Mouse (Mus musculus) ES-Bruce4 (cell line): ENCODE measurements around the gene Cel. TPM values are rescaled to one million over a fixed set of nuclear protein-coding genes. Genes with fewer than 3 reads are reported as not detected.

Experiments used
- H3K27ac ChIP-seq: 2 replicates; pipeline ENCODE4 v1.5.1; 2012; ENCODE audit warnings: low read length, inconsistent platforms; ENCODE audit not compliant: insufficient read depth
- H3K27me3 ChIP-seq: 2 replicates; pipeline ENCODE4 v1.6.1; 2012; ENCODE audit warnings: mild to moderate bottlenecking, low read length, inconsistent platforms; ENCODE audit not compliant: control insufficient read depth, poor library complexity, insufficient read depth, severe bottlenecking
- H3K36me3 ChIP-seq: 2 replicates; pipeline ENCODE4 v1.6.1; 2012; ENCODE audit warnings: inconsistent platforms, mild to moderate bottlenecking, low read length, moderate library complexity; ENCODE audit not compliant: control insufficient read depth, poor library complexity, insufficient read depth, severe bottlenecking
- H3K4me1 ChIP-seq: one replicate; pipeline ENCODE4 v1.8.1; 2011; ENCODE audit warnings: low read length; ENCODE audit not compliant: control insufficient read depth, insufficient read depth
- H3K4me3 ChIP-seq: 2 replicates; pipeline ENCODE4 v1.5.1; 2011; ENCODE audit warnings: low read depth, mild to moderate bottlenecking, low read length
- H3K9ac ChIP-seq: 2 replicates; pipeline ENCODE4 v1.6.1; 2012; ENCODE audit warnings: low read depth, mild to moderate bottlenecking, inconsistent platforms; ENCODE audit not compliant: poor library complexity, severe bottlenecking
- H3K9me3 ChIP-seq: replicated peaks from 2 replicates; pipeline ENCODE4 v1.6.1; 2012; ENCODE audit warnings: mild to moderate bottlenecking, low read length, inconsistent platforms; ENCODE audit not compliant: control insufficient read depth, poor library complexity, insufficient read depth, severe bottlenecking
- CTCF ChIP-seq: IDR thresholded peaks from one replicate; pipeline ENCODE4 v1.8.1; 2011; ENCODE audit warnings: low read depth, low read length
- EP300 ChIP-seq: IDR thresholded peaks from 2 replicates; pipeline ENCODE4 v1.6.1; 2011; ENCODE audit warnings: low read depth, low read length; ENCODE audit not compliant: insufficient read depth
- POLR2A ChIP-seq: IDR thresholded peaks from one replicate; pipeline ENCODE4 v1.8.1; 2011; ENCODE audit warnings: low read length; ENCODE audit not compliant: insufficient read depth
- polyA plus RNA-seq: library from polyadenylated mRNA; stranded (reverse); fragments of >200 nt; gene quantifications from 2 replicates; pipeline ENCODE4 v1.2.4, GENCODE M21; 2011; ENCODE audit warnings: low read depth; ENCODE audit not compliant: missing spikeins, insufficient read depth, insufficient read length

The Cel gene
- polyA plus RNA-seq, 1 experiment: not detected

DNA sequence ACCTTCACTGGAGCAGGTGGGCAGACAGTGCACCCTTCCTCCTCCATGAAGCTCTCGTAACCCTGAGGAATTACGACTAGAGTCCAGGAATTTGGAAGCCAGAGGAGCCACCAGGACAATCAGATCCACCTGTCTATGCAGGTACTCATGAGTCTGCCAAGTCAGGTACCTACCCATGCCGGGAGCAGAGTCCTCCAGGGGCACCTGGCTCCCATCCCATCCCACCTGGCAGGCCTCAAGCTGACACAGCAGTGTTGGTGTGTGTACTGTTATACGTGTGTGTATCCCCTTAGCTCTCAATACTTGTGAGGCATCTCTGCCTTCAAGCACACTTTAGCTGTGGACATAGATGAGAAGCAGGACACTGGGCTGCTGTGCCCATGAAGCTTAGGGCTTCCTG, 41.0 kb downstream of the Cel start:
- Histone ChIP-seq H3K9ac (no peak overlapping the region), H3K4me1 (peaks cover 7% of the 10 kb centered on the region), H3K27ac (no peak overlapping the region), H3K9me3 (no peaks in the 10 kb centered on the region), H3K36me3 (no peaks in the 10 kb centered on the region), H3K4me3 (no peak overlapping the region), H3K27me3 (no peaks in the 10 kb centered on the region)
- TF ChIP-seq CTCF (no peak), EP300 (no peak), POLR2A (no peak)

DNA sequence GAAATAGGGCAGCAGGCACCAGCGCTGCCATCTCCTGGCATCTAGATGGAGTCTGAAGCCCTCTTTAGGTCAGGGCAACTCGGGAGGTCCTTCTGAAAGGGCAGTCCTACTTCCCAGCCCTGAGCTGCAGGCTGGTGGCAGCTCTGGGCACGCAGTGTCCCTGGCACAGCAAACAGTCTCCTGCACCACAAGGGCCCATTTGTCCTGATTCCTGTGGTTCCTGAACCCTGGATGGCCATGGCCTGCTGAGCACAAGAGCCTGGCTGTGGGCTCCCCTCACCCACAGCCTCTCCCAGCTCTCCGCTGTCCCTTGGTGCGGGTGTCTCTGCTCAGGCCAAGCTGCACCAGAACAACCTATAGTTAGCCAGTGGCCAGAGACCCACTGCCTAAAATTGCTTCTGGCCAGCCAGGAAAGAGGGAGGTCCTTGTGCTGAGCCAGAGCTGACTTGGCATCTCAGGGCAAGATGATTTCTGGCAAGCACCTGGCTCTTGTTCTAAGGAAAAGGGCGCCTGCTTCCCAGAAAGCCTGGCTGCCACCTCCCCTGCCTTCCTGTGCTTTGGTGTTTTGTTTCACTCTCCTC, 41.5 kb downstream of the Cel start:
- Histone ChIP-seq H3K9me3 (no peaks in the 10 kb centered on the region), H3K27ac (no peak overlapping the region), H3K4me1 (peaks cover 7% of the 10 kb centered on the region), H3K27me3 (no peaks in the 10 kb centered on the region), H3K9ac (no peak overlapping the region), H3K36me3 (no peaks in the 10 kb centered on the region), H3K4me3 (no peak overlapping the region)
- TF ChIP-seq CTCF: no peak
- TF ChIP-seq POLR2A: no peak
- TF ChIP-seq EP300: no peak

DNA sequence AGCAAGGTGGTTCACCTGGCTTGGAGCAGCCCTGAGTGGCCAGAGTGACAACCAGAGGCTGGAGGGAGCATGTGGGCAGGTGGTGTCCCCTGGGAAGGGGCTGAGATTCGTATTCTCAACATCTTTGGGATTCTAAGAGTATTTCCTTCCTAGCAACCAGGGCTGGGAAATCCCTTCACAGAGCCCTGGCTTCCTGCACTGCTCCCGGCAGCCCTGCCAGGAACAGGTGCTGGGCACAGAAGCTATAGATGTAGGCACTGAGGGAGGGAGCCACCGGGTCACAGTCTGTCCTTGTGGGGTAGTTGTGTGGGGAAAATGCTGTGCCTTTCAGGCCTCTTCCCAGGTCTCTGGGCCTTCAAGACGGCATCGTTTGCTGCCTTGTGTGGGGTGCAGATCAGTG, 42.6 kb downstream of the Cel start:
- no peaks in the 10 kb centered on the region for H3K36me3 ChIP-seq
- H3K9me3 ChIP-seq: no peaks in the 10 kb centered on the region
- no peak overlapping the region for H3K4me3 ChIP-seq
- peaks cover 7% of the 10 kb centered on the region for H3K4me1 ChIP-seq
- no peak overlapping the region for H3K9ac ChIP-seq
- TF ChIP-seq EP300 (no peak), CTCF (no peak), POLR2A (no peak)
- H3K27me3 ChIP-seq: no peaks in the 10 kb centered on the region
- H3K27ac ChIP-seq: no peak overlapping the region

DNA sequence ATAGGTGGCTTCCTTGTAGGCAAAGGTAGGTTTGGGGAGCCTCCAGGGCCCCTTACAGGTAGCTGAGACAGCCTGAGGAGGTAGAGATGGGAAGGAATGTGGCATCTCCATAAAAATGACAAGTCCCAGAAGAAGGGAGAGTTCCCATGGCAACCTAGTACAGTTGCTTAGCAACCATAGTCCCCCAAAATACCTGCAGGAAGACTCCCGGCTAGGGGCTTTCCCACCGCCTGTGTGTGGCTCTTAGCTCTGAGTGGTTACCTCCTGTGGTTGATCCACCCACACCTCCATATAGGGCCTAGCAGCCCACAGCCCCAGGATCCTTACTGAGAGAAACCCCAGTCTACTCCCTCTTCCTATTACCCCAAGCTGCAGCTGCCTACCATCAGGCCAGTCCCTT, 45.0 kb downstream of the Cel start:
- peaks cover 9% of the 10 kb centered on the region for H3K4me1 ChIP-seq
- H3K4me3 ChIP-seq: no peak overlapping the region
- no peaks in the 10 kb centered on the region for H3K36me3 ChIP-seq
- H3K9ac ChIP-seq: no peak overlapping the region
- no peak overlapping the region for H3K27ac ChIP-seq
- no peaks in the 10 kb centered on the region for H3K9me3 ChIP-seq
- H3K27me3 ChIP-seq: no peaks in the 10 kb centered on the region
- no peak for TF ChIP-seq CTCF
- TF ChIP-seq EP300: no peak
- TF ChIP-seq POLR2A: no peak

DNA sequence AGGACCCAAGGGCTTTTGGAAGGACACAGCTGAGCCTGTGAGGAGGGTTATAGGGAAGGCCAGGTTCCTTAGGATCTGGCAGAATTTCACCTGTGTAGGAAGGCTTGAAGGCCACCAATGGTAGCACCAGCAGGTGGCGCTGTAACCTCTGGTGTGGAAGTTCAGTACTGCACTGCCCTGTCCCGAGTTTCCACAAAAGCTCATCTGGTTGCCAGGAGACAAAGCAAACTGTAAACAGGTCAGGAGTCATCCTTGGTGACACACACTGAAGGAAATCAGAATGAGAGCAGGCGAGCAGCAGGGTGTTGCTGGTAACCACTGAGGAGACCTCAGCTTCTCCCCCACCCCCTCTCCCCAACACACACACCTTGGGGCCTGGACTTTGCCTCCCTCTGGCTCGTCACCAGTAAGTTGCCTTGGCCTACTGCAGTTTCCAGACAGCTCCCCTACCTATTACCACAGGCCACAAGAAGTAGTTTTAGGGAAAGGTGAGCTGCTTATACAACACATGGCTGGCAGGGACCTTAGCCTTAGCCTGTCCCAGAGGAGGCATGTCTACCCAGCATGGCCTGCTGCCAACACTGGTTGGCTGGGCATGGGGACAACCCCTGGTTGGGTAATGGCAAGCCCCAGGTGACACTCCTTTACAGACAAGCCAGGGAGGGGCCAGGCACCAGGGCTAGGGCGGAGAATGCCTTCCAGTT, 45.8 kb downstream of the Cel start:
- peaks cover 9% of the 10 kb centered on the region for H3K4me1 ChIP-seq
- H3K4me3 ChIP-seq: no peak overlapping the region

DNA sequence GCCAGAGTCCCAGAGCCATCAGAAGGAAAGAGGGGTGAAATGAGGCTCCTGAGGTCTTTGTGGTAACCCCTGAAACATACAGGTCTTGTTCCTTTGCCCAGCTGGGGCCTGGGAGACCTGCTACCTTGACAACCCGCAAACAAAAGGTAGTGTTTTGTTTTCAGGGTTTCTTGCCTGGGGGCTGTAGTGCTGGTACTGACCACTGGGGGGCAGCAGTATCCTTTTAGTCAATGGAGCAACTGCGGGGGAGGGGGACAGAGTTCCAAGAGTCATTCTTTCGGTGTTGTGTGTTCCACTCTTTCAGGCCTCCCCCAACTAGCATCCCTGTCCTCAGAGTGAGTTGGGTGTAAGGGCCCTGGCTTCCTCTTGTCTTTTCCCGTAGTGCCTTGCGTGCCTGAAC, 48.7 kb downstream of the Cel start:
- Histone ChIP-seq H3K27ac (peak overlapping the region; percentile 36), H3K4me1 (peaks cover 7% of the 10 kb centered on the region), H3K36me3 (no peaks in the 10 kb centered on the region), H3K9me3 (no peaks in the 10 kb centered on the region), H3K9ac (peak overlapping the region; percentile 71; the same call in 1 of the 2 replicates), H3K27me3 (no peaks in the 10 kb centered on the region), H3K4me3 (peak overlapping the region; percentile 93)
- TF ChIP-seq EP300 (no peak), CTCF (peak; percentile 78)

More for the DNA sequence above, 45.8 kb downstream of the Cel start:
- Histone ChIP-seq H3K9ac (no peak overlapping the region), H3K36me3 (no peaks in the 10 kb centered on the region), H3K27ac (no peak overlapping the region), H3K9me3 (no peaks in the 10 kb centered on the region), H3K27me3 (no peaks in the 10 kb centered on the region)
- TF ChIP-seq CTCF (peak; percentile 97), POLR2A (no peak), EP300 (peak; percentile 37; the same call in 1 of the 2 replicates)
